Mouse (Mus musculus) heart, postnatal 0 days (tissue): ENCODE measurements around the gene Hist1h4c. TPM values are rescaled to one million over a fixed set of nuclear protein-coding genes. Genes with fewer than 3 reads are reported as not detected.

Experiments used
- ATAC-seq: fragments of 200-750 bp; cut with Nextera tagmentation; 2 replicates; pipeline ENCODE4 v1.8.0; 2017; ENCODE audit warnings: low read depth, moderate number of reproducible peaks, moderate library complexity; ENCODE audit not compliant: insufficient read depth
- DNase-seq: peaks from one replicate; pipeline ENCODE4 v3.0.0-alpha.2; 2016; ENCODE audit warnings: low spot score
- H3K27ac ChIP-seq: fragments of 300-500 bp; sonication (generic); 2 replicates; pipeline ENCODE4 v1.5.1; 2014; ENCODE audit warnings: low read depth, mild to moderate bottlenecking
- H3K27me3 ChIP-seq: fragments of 300-500 bp; sonication (generic); 2 replicates; pipeline ENCODE4 v1.6.1; 2014; ENCODE audit warnings: low read length, mixed read lengths; ENCODE audit not compliant: control insufficient read depth, insufficient read depth
- H3K36me3 ChIP-seq: fragments of 300-500 bp; sonication (generic); replicated peaks from 2 replicates; pipeline ENCODE4 v1.6.1; 2014; ENCODE audit warnings: low read length, mixed read lengths; ENCODE audit not compliant: control insufficient read depth, insufficient read depth
- H3K4me1 ChIP-seq: fragments of 300-500 bp; sonication (generic); 2 replicates; pipeline ENCODE4 v1.6.1; 2014; ENCODE audit warnings: antibody characterized with exemption; ENCODE audit not compliant: control insufficient read depth, insufficient read depth
- H3K4me2 ChIP-seq: fragments of 300-500 bp; sonication (generic); 2 replicates; pipeline ENCODE4 v1.6.1; 2014; ENCODE audit warnings: low read depth, mild to moderate bottlenecking, low read length, moderate library complexity
- H3K4me3 ChIP-seq: fragments of 300-500 bp; sonication (generic); 2 replicates; pipeline ENCODE4 v1.5.1; 2014; ENCODE audit warnings: low read depth, low read length
- H3K9ac ChIP-seq: fragments of 300-500 bp; sonication (generic); replicated peaks from 2 replicates; pipeline ENCODE4 v1.6.1; 2014; ENCODE audit warnings: low read depth, low read length, mixed read lengths
- H3K9me3 ChIP-seq: fragments of 300-500 bp; sonication (generic); replicated peaks from 2 replicates; pipeline ENCODE4 v1.6.1; 2016; ENCODE audit warnings: low read length; ENCODE audit not compliant: control insufficient read depth
- CTCF ChIP-seq: IDR thresholded peaks from 2 replicates; pipeline ENCODE4 v1.5.1; 2016; ENCODE audit warnings: antibody characterized with exemption, control low read depth, low read depth
- EP300 ChIP-seq: IDR thresholded peaks from 2 replicates; pipeline ENCODE4 v1.6.1; 2016; ENCODE audit warnings: antibody characterized with exemption, low read depth
- WGBS: fragments of 180-500 bp; shearing (Covaris S2); extraction: QIAGEN DNeasy Blood & Tissue Kit; methylation state at CpG from one replicate; pipeline ENCODE4 v1.1.7; 2014; 5-methylcytosine and 5-hydroxymethylcytosine counted together
- polyA plus RNA-seq: library from polyadenylated mRNA; unstranded; fragments of >200 nt; fragmentation: Nextera tagmentation; extraction: Ambion mirVana; gene quantifications from 2 replicates; pipeline ENCODE4 v1.2.1, GENCODE M21; 2015
- total RNA-seq: library from RNA; depleted of rRNA; stranded (reverse); fragments of >200 nt; gene quantifications from 2 replicates; pipeline ENCODE4 v1.2.3, GENCODE M21; 2014; ENCODE audit warnings: low replicate concordance

The Hist1h4c gene
- total and polyA plus RNA-seq, 2 experiments from 2014 or later: 1.7 to 1,607 TPM

DNA sequence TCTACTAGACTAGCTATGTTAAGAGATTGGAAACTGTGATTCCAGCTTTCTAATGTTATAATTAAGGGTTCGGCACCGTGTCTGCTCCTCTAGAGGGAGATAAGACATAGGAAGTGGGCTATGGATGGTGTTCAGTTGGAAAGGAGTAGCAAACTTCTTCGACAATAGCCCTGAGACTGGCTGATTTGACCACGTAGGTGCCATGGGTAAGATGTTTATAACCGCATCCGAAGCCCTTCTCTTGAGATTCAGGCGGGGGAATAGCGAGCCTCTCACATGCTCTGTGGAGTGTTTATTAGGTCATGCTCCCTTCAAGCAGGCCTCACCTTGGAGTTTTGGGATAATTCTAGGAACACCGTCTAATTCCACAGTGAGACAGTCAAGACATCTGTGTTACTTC is 3.3 kb downstream of the Hist1h4c start:
- 91% methylated on average over 9 of the region's 9 CpGs for WGBS
- no peak overlapping the region for H3K4me2 ChIP-seq
- H3K4me1 ChIP-seq: 0 out of 2 replicates have a peak, but pooled peaks cover 6% of the 10 kb centered on the region
- no peaks in the 10 kb centered on the region for H3K27me3 ChIP-seq
- DNase-seq (no peak), ATAC-seq (no peak)
- no peaks in the 10 kb centered on the region for H3K36me3 ChIP-seq
- H3K9ac ChIP-seq: no peak overlapping the region
- TF ChIP-seq CTCF: no peak
- TF ChIP-seq EP300: no peak
- H3K4me3 ChIP-seq: no peak overlapping the region
- no peaks in the 10 kb centered on the region for H3K9me3 ChIP-seq
- no peak overlapping the region for H3K27ac ChIP-seq

DNA sequence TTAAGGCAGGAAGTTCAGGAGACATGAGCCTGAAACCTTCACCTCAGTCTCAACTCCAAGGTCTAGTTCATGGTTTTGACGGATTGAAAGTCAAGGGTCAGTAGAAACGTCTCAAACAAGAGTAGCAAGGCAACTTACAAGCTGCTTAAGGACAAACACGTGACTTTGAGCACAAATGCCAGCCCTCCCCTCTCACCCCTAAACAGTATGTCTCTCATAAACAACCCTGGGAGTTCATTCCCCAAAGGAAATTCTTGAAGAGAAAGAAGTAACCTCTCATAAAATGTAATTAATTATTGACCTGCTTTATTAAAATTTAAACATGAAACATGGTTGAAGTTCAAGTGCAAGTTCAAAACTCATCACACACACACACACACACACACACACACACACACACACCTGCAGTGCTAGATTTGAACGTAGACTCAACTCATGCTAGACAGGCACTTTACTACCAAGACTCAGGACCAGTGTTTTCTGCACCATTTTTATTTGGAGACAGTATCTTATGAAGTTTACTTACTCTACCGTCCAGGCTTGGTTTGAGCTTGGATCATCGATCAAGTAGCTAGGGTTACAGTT is 4.3 kb downstream of the Hist1h4c start:
- 80% methylated on average over 6 of the region's 6 CpGs for WGBS
- Histone ChIP-seq H3K4me3 (no peak overlapping the region), H3K36me3 (no peaks in the 10 kb centered on the region), H3K27ac (no peak overlapping the region), H3K27me3 (no peaks in the 10 kb centered on the region), H3K9ac (no peak overlapping the region), H3K4me2 (no peak overlapping the region), H3K4me1 (0 out of 2 replicates have a peak, but pooled peaks cover 6% of the 10 kb centered on the region), H3K9me3 (no peaks in the 10 kb centered on the region)
- TF ChIP-seq CTCF (no peak), EP300 (no peak)
- ATAC-seq (no peak), DNase-seq (no peak)

DNA sequence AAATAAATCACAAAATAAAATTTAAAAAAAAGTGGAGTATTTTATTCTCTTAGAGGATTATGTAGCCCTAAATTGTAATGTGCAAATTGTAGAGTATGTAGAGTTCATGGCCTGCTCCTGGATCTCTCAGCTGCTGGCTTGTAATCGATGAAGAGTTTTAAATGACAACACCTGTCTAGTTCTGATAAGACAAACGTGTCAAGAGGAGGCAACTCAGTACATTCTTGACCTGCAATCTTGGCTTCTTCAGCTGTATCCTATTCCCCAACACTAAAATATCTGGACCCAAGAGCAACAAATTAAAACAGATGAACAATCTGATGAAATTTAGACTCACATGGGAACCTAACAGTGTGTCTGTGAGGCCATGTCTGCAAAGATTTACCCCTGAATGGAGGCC is 8.8 kb downstream of the Hist1h4c start:
- no peak for TF ChIP-seq CTCF
- TF ChIP-seq EP300: no peak
- no peak overlapping the region for H3K4me3 ChIP-seq
- H3K4me2 ChIP-seq: no peak overlapping the region
- ATAC-seq (no peak), DNase-seq (no peak)
- peaks cover 5% of the 10 kb centered on the region; the same call in 1 of the 2 replicates for H3K4me1 ChIP-seq
- 48% methylated on average over 2 of the region's 2 CpGs for WGBS
- no peak overlapping the region for H3K9ac ChIP-seq
- no peaks in the 10 kb centered on the region for H3K27me3 ChIP-seq
- no peak overlapping the region for H3K27ac ChIP-seq
- H3K36me3 ChIP-seq: no peaks in the 10 kb centered on the region
- H3K9me3 ChIP-seq: no peaks in the 10 kb centered on the region

DNA sequence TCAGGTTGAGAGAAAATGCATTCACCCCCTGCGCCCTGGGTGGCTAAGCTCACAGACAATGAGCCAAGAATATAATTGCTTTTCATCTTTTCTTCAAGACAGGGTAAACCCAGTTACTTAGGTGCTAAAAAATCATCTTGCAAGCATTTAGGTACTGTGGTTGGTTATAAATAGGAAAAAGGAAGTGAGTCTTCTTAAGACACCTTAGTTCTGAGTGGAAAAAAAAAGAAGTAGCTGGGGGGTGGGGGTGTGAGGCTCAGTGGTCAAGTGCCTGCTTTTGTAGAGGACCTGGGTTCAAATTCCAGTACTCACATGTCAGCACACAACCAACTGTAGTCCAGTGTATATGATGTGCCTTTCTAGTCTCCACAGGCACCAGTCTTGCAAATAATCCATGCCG is 9.3 kb downstream of the Hist1h4c start:
- WGBS: 96% methylated on average over 2 of the region's 2 CpGs
- ATAC-seq: no peak
- no peak overlapping the region for H3K27ac ChIP-seq

DNA sequence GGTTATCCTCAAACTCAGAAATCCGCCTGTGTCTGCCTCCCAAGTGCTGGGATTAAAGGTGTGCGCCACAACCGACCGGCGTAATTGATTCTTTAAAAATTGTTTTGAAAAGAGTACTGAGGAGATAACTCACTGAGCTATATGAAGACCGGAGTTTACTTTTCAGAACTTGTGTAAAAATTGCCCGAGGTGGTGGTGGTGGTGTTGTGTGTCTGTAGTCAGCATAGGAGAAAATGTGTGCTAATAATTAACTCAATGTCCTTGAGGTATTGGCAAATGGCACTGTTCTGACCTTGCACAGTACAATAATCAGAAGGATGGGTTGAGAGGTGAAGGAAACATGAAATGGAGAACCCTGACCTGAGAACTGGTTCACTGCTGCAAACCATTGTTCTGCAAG is 10.3 kb downstream of the Hist1h4c start:
- 89% methylated on average over 7 of the region's 7 CpGs for WGBS
- ATAC-seq (no peak), DNase-seq (no peak)
- Histone ChIP-seq H3K36me3 (no peaks in the 10 kb centered on the region), H3K4me3 (no peak overlapping the region), H3K27ac (no peak overlapping the region), H3K9ac (no peak overlapping the region), H3K27me3 (no peaks in the 10 kb centered on the region), H3K9me3 (no peaks in the 10 kb centered on the region), H3K4me1 (peaks cover 8% of the 10 kb centered on the region; the same call in 1 of the 2 replicates), H3K4me2 (no peak overlapping the region)
- TF ChIP-seq EP300: no peak
- TF ChIP-seq CTCF: no peak

More for the DNA sequence above, 9.3 kb downstream of the Hist1h4c start:
- Histone ChIP-seq H3K4me2 (no peak overlapping the region), H3K27me3 (no peaks in the 10 kb centered on the region), H3K4me3 (no peak overlapping the region), H3K4me1 (peaks cover 5% of the 10 kb centered on the region; the same call in 1 of the 2 replicates), H3K36me3 (no peaks in the 10 kb centered on the region), H3K9ac (no peak overlapping the region), H3K9me3 (no peaks in the 10 kb centered on the region)
- TF ChIP-seq EP300: no peak
- TF ChIP-seq CTCF: no peak
- no peak for DNase-seq

DNA sequence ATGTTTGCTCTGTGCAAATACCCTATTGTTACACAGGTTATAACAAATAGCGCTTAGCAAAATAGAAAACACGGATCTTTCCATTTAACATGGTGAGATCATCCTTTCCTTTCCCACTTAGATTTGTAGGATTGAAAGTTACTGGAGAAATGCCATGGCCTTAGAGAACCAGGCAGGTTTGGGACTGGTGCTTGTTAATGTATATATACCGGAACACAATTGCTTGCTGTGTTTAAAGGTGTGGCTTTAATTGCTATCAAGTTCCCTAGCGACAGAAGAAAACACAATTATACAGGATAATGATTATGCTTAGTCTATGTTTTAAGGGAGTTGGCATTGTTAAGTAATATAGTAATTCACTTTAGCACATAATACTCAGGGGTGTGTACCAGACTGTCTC is 11.1 kb downstream of the Hist1h4c start:
- WGBS: 70% methylated on average over 4 of the region's 4 CpGs
- no peak for TF ChIP-seq EP300
- TF ChIP-seq CTCF: no peak
- no peaks in the 10 kb centered on the region for H3K27me3 ChIP-seq

More for the DNA sequence above, 11.1 kb downstream of the Hist1h4c start:
- no peak for DNase-seq
- Histone ChIP-seq H3K27ac (no peak overlapping the region), H3K4me3 (no peak overlapping the region), H3K4me1 (peaks cover 15% of the 10 kb centered on the region; the same call in 1 of the 2 replicates), H3K36me3 (no peaks in the 10 kb centered on the region), H3K9me3 (no peaks in the 10 kb centered on the region), H3K4me2 (no peak overlapping the region), H3K9ac (no peak overlapping the region)
- no peak for ATAC-seq
